Mouse (Mus musculus) embryonic facial prominence, embryonic 11.5 days (tissue): ENCODE measurements at regions not wholly inside any gene's neighbourhood (a gene's known extent, or its start where the extent isn't known, plus 50 kb on each side); places are given as distances from the start of the nearest gene placed in this dataset.

Source experiments
- ATAC-seq: fragments of 200-750 bp; cut with Nextera tagmentation; replicated peaks from 2 replicates; pipeline ENCODE4 v1.8.0; 2017; ENCODE audit warnings: low read depth; ENCODE audit not compliant: insufficient number of reproducible peaks, low FRiP score, low TSS enrichment
- DNase-seq: peaks from one replicate; pipeline ENCODE4 v3.0.0-alpha.2; 2015; ENCODE audit warnings: low spot score
- H3K27ac ChIP-seq: fragments of 300-500 bp; sonication (generic); replicated peaks from 2 replicates; pipeline ENCODE4 v1.5.1; 2014; ENCODE audit warnings: mild to moderate bottlenecking, low read depth, low read length, control low read depth
- H3K27me3 ChIP-seq: fragments of 300-500 bp; sonication (generic); 2 replicates; pipeline ENCODE4 v1.6.1; 2014; ENCODE audit warnings: mild to moderate bottlenecking, low read length, moderate library complexity, mixed read lengths; ENCODE audit not compliant: control insufficient read depth, insufficient read depth
- H3K36me3 ChIP-seq: fragments of 300-500 bp; sonication (generic); replicated peaks from 2 replicates; pipeline ENCODE4 v1.6.1; 2014; ENCODE audit warnings: low read depth, mild to moderate bottlenecking, low read length, moderate library complexity, mixed read lengths; ENCODE audit not compliant: control insufficient read depth, insufficient read depth
- H3K4me1 ChIP-seq: fragments of 300-500 bp; sonication (generic); 2 replicates; pipeline ENCODE4 v1.6.1; 2014; ENCODE audit warnings: low read length, mixed read lengths; ENCODE audit not compliant: control insufficient read depth, insufficient read depth
- H3K4me2 ChIP-seq: fragments of 300-500 bp; sonication (generic); 2 replicates; pipeline ENCODE4 v1.6.1; 2014; ENCODE audit warnings: low read depth, mild to moderate bottlenecking, control low read depth, low read length, moderate library complexity
- H3K4me3 ChIP-seq: fragments of 300-500 bp; sonication (generic); 2 replicates; pipeline ENCODE4 v1.5.1; 2014; ENCODE audit warnings: low read depth, low read length, control low read depth
- H3K9ac ChIP-seq: fragments of 300-500 bp; sonication (generic); replicated peaks from 2 replicates; pipeline ENCODE4 v1.6.1; 2014; ENCODE audit warnings: mild to moderate bottlenecking, control low read depth, low read length
- H3K9me3 ChIP-seq: fragments of 300-500 bp; sonication (generic); replicated peaks from 2 replicates; pipeline ENCODE4 v1.6.1; 2016; ENCODE audit warnings: mild to moderate bottlenecking, low read length, inconsistent platforms, mixed read lengths; ENCODE audit not compliant: control insufficient read depth
- WGBS: fragments of 180-500 bp; shearing (Covaris S2); extraction: QIAGEN DNeasy Blood & Tissue Kit; methylation state at CpG from one replicate; pipeline ENCODE4 v1.1.7; 2014; 5-methylcytosine and 5-hydroxymethylcytosine counted together

GRCm38 (mm10) chr4:99379983-99380382, 84.3 kb downstream of the Gm12689 start:
- H3K4me2 ChIP-seq, result no peak overlapping the region
- no peak overlapping the region for H3K4me3 ChIP-seq
- H3K9ac ChIP-seq, result no peak overlapping the region
- H3K9me3 ChIP-seq, result no peaks in the 10 kb centered on the region
- no peak overlapping the region for H3K27ac ChIP-seq
- peaks cover 2% of the 10 kb centered on the region; the same call in 1 of the 2 replicates for H3K27me3 ChIP-seq
- H3K36me3 ChIP-seq, result no peaks in the 10 kb centered on the region
- DNase-seq (no peak), ATAC-seq (no peak)
- WGBS, result 73% methylated on average over 4 of the region's 4 CpGs
- no peaks in the 10 kb centered on the region for H3K4me1 ChIP-seq

- ATAC-seq, result no peak
- peak; percentile 33 for DNase-seq
Observed at GRCm38 (mm10) chr4:99385381-99385780, 89.7 kb downstream of the Gm12689 start.

GRCm38 (mm10) chr4:99389428-99389827, 93.7 kb downstream of the Gm12689 start:
- H3K9me3 ChIP-seq, result no peaks in the 10 kb centered on the region
- no peaks in the 10 kb centered on the region for H3K27me3 ChIP-seq
- no peak overlapping the region for H3K27ac ChIP-seq
- H3K4me3 ChIP-seq, result no peak overlapping the region
- no peak overlapping the region for H3K4me2 ChIP-seq
- no peaks in the 10 kb centered on the region for H3K4me1 ChIP-seq
- H3K9ac ChIP-seq, result no peak overlapping the region
- no peaks in the 10 kb centered on the region for H3K36me3 ChIP-seq
- ATAC-seq, result no peak
- 61% methylated on average over 1 of the region's 1 CpGs for WGBS
- DNase-seq, result no peak

More at GRCm38 (mm10) chr4:99385381-99385780, 89.7 kb downstream of the Gm12689 start:
- Histone ChIP-seq H3K4me3 (no peak overlapping the region), H3K27ac (no peak overlapping the region), H3K4me2 (no peak overlapping the region), H3K9me3 (no peaks in the 10 kb centered on the region), H3K27me3 (no peaks in the 10 kb centered on the region), H3K9ac (no peak overlapping the region), H3K4me1 (no peaks in the 10 kb centered on the region), H3K36me3 (no peaks in the 10 kb centered on the region)
- 12% methylated on average over 8 of the region's 8 CpGs for WGBS

- Histone ChIP-seq H3K4me3 (no peak overlapping the region), H3K36me3 (no peaks in the 10 kb centered on the region), H3K27me3 (no peaks in the 10 kb centered on the region), H3K9ac (no peak overlapping the region), H3K27ac (no peak overlapping the region), H3K4me1 (no peaks in the 10 kb centered on the region), H3K4me2 (no peak overlapping the region), H3K9me3 (no peaks in the 10 kb centered on the region)
- WGBS, result 82% methylated on average over 5 of the region's 5 CpGs
- ATAC-seq (no peak), DNase-seq (no peak)
Observed at GRCm38 (mm10) chr4:99392986-99393385, 97.3 kb downstream of the Gm12689 start.

- WGBS, result 64% methylated on average over 3 of the region's 3 CpGs
- H3K9ac ChIP-seq, result no peak overlapping the region
- no peak overlapping the region for H3K4me3 ChIP-seq
- H3K36me3 ChIP-seq, result no peaks in the 10 kb centered on the region
- no peaks in the 10 kb centered on the region for H3K4me1 ChIP-seq
- H3K9me3 ChIP-seq, result no peaks in the 10 kb centered on the region
- no peaks in the 10 kb centered on the region for H3K27me3 ChIP-seq
- H3K27ac ChIP-seq, result no peak overlapping the region
- no peak overlapping the region for H3K4me2 ChIP-seq
- ATAC-seq (no peak), DNase-seq (no peak)
Observed at GRCm38 (mm10) chr4:99394244-99394643, 98.5 kb downstream of the Gm12689 start.

- DNase-seq (no peak), ATAC-seq (no peak)
- no peaks in the 10 kb centered on the region for H3K36me3 ChIP-seq
- no peak overlapping the region for H3K4me3 ChIP-seq
- H3K9ac ChIP-seq, result no peak overlapping the region
- H3K4me2 ChIP-seq, result no peak overlapping the region
- H3K9me3 ChIP-seq, result no peaks in the 10 kb centered on the region
- H3K27ac ChIP-seq, result no peak overlapping the region
- no peaks in the 10 kb centered on the region for H3K27me3 ChIP-seq
- H3K4me1 ChIP-seq, result no peaks in the 10 kb centered on the region
- WGBS, result 82% methylated on average over 7 of the region's 7 CpGs
Observed at GRCm38 (mm10) chr4:99407466-99407865, 111.8 kb downstream of the Gm12689 start.

- 88% methylated on average over 1 of the region's 1 CpGs for WGBS
Observed at GRCm38 (mm10) chr4:99423449-99423848, 127.7 kb downstream of the Gm12689 start.

GRCm38 (mm10) chr4:99445077-99445754, 149.5 kb downstream of the Gm12689 start:
- ATAC-seq (no peak), DNase-seq (no peak)
- Histone ChIP-seq H3K36me3 (no peaks in the 10 kb centered on the region), H3K4me1 (no peaks in the 10 kb centered on the region), H3K9me3 (no peaks in the 10 kb centered on the region), H3K4me3 (no peak overlapping the region), H3K27ac (no peak overlapping the region), H3K4me2 (peak overlapping the region; percentile 40), H3K27me3 (no peaks in the 10 kb centered on the region), H3K9ac (no peak overlapping the region; the same call in 1 of the 2 replicates)
- WGBS, result 43% methylated on average over 28 of the region's 28 CpGs

More at GRCm38 (mm10) chr4:99423449-99423848, 127.7 kb downstream of the Gm12689 start:
- no peak overlapping the region for H3K9ac ChIP-seq
- H3K27ac ChIP-seq, result no peak overlapping the region
- H3K4me1 ChIP-seq, result no peaks in the 10 kb centered on the region
- H3K27me3 ChIP-seq, result no peaks in the 10 kb centered on the region
- H3K4me3 ChIP-seq, result no peak overlapping the region
- no peak for ATAC-seq
- no peak overlapping the region for H3K4me2 ChIP-seq
- no peaks in the 10 kb centered on the region for H3K36me3 ChIP-seq
- DNase-seq, result no peak
- H3K9me3 ChIP-seq, result no peaks in the 10 kb centered on the region
